Mouse (Mus musculus) 416B (cell line): ENCODE measurements at regions not wholly inside any gene's neighbourhood (a gene's known extent, or its start where the extent isn't known, plus 50 kb on each side); places are given as distances from the start of the nearest gene placed in this dataset.

Experiments
- DNase-seq: peaks from one replicate; pipeline ENCODE4 v3.0.0; 2011; ENCODE audit warnings: low read depth

- DNase-seq, result peak; percentile 76
Measured at GRCm38 (mm10) chr10:55767571-55767970, 339.1 kb upstream of the Msl3l2 start.

- no peak for DNase-seq
Measured at GRCm38 (mm10) chr10:55769642-55770041, 337.1 kb upstream of the Msl3l2 start.

GRCm38 (mm10) chr10:55782674-55783469 is 323.8 kb upstream of the Msl3l2 start:
- DNase-seq, result peak; percentile 8

GRCm38 (mm10) chr10:55813966-55814365 is 292.8 kb upstream of the Msl3l2 start:
- DNase-seq, result peak; percentile 42

- DNase-seq, result no peak
Measured at GRCm38 (mm10) chr10:55851361-55851760, 255.4 kb upstream of the Msl3l2 start.

GRCm38 (mm10) chr10:55892606-55893005 is 214.1 kb upstream of the Msl3l2 start:
- DNase-seq, result no peak

- no peak for DNase-seq
Measured at GRCm38 (mm10) chr10:55929100-55929499, 177.6 kb upstream of the Msl3l2 start.

GRCm38 (mm10) chr10:55933993-55934392 is 172.7 kb upstream of the Msl3l2 start:
- no peak for DNase-seq

GRCm38 (mm10) chr10:55935447-55935846 is 171.3 kb upstream of the Msl3l2 start:
- DNase-seq, result no peak

- no peak for DNase-seq
Measured at GRCm38 (mm10) chr10:55962627-55963203, 144.0 kb upstream of the Msl3l2 start.
